Mouse (Mus musculus) neutrophil, adult 5-6 weeks (primary cell): Measurements from ENCODE around the gene Synpo2l. TPM values are rescaled to one million over a fixed set of nuclear protein-coding genes. Genes with fewer than 3 reads are reported as not detected.
"Not testable (repeated sequence)": the region's sequence is repeated elsewhere in the genome, so short reads cannot be mapped to it uniquely, and the experiment has no call there.

Experiments
- ATAC-seq: fragments of 151-379, 151-347 bp; 2 replicates; pipeline ENCODE4 v1.8.0; 2017; ENCODE audit warnings: mild to moderate bottlenecking, moderate TSS enrichment; ENCODE audit not compliant: insufficient number of reproducible peaks, poor library complexity, low FRiP score, severe bottlenecking; ENCODE audit errors: extremely low read depth
- total RNA-seq: library from RNA; stranded (forward); fragments of 200-1000 nt; gene quantifications from 2 replicates; pipeline ENCODE4 v1.2.3, GENCODE M21; 2017

The Synpo2l gene
- total RNA-seq = 0.12 TPM in 1 of 2 replicates, not detected in the other

DNA sequence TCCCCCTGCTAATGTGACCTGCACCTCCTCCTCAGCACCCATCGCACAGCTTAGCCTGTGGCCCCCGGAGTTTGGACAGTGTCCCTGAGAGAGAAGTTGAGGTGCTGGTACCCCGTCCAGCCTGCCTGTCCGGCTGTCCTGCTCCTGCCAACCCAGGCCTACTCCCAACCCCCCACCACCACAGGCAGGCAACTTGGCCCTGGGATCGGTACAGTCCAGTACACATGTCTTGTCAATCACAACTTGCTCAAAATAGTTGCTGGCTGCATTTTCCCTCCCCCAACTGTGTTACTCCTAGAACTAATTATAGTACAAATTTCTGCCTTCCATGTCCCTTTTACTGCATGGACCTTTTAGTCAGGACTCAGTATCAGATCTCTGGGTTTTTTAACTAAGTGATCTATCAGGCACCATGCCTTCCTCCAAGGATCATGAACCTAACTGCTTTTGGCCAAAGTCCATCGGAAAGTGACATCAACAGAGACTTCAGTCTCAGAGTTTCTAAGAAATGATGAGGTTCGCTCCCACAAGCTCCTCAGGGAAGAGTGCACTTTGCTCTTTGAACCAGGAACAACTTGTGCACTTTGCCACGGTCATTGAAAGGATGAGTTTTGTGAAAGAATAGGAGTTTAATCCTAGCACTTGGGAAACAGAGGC lies at the start of gene Synpo2l:
Gene Synpo2l (minus strand): TSS at position 201 of the 657 bp plus-strand sequence.
- ATAC-seq = no peak

DNA sequence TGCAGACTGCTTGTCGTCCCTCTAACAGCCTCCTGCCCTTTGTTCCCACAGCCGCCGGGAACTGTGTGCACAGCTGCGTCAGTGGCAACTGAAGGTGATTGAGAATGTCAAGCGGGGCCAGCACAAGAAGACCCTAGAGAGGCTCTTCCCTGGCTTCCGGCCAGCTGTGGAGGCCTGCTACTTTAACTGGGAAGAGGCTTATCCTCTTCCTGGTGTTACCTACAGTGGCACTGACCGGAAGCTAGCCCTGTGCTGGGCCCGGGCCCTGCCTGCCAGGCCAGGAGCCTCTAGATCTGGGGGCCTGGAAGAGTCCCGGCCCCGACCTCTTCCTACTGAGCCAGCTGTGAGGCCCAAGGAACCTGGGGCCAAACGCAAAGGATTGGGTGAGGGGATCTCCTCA lies 45.7 kb upstream of the Synpo2l start:
- ATAC-seq = no peak

DNA sequence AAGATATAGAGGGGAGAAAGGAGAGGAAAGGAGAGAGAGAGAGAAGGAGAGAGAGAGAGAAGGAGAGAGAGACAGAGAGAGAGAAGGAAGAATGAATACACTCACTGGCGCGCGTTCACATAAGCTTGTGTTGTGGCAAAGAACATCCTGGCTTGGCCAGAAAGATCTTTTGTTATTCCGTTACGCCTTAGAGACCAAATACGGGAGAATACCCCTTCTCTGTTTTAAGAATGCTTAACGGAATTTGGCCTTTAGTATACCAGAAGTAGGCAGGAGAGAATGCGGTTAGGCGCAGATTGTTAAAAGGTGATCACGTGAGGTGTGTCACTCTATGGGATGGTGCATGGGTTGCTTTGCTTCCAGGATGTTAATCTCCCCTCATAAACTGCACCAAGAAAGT lies 40.1 kb upstream of the Synpo2l start:
- no peak for ATAC-seq

- peak; percentile 80 for ATAC-seq
Measured at GRCm38 (mm10) chr14:20707201-20708190, 39.3 kb upstream of the Synpo2l start, which contains the start of gene Zswim8. Gene Zswim8 (plus strand): TSS chr14:20707552.

GRCm38 (mm10) chr14:20703461-20703860 lies 35.3 kb upstream of the Synpo2l start:
- ATAC-seq = not testable (repeated sequence)

DNA sequence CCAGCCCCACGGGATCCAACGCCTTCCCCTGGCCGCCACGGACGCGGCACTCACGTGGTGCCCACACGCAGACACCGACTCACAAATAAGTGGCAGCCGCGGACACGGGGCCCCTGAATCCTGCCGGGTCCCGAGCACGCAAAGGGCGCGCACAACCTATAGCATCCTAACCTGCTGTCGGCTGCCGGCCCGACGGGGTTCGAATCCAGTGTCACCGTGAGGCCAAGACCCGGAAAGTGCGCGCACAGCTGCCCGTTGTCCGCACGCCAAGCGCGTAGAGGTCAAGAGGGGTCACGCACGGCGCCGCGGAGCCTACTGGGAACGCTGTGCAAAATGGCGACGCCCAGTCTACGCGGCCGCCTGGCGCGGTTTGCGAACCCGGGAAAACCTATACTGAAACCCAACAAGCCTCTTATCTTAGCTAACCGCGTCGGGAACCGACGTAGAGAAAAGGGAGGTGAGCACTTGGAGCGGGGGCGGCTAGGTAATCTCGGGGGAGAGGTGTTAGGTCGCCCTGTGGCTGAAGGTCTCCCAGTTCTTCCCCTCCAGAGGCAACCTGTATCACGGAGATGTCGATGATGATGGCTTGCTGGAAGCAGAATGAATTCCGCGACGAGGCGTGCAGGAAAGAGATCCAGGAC lies 34.7 kb upstream of the Synpo2l start, which contains the start of gene Chchd1:
Gene Chchd1 (plus strand): TSS at position 266 of the 641 bp plus-strand sequence.
- ATAC-seq = peak; percentile 74

DNA sequence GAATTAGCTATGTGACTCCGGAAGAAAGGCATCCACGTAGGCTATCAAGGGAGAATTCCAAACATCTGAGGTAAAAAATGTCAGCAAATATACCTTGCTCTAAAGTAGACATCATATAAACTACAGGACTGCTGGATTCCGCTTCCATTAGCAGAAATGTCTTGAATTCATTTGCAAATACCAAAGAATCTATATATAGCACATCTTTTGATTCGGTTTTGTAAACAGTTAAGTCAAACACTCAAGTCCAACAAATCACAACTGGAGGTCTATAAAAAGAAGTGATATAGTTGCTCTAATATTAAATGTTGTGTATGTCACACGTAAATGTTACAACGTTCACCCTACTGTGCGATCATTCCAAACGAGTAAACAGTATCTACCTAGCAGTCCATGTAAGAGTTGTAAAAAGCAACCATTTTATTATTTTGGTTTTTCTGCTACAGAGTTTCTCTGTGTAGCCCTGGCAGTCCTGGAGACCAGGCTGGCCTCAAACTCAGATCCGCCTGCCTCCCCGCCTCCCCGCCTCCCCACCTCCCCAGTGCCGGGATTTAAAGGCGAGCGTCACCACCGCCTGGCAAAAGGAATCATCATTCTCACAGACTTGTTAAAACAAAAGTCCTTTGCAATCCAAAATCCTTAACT lies 34.1 kb upstream of the Synpo2l start:
- ATAC-seq = no peak

DNA sequence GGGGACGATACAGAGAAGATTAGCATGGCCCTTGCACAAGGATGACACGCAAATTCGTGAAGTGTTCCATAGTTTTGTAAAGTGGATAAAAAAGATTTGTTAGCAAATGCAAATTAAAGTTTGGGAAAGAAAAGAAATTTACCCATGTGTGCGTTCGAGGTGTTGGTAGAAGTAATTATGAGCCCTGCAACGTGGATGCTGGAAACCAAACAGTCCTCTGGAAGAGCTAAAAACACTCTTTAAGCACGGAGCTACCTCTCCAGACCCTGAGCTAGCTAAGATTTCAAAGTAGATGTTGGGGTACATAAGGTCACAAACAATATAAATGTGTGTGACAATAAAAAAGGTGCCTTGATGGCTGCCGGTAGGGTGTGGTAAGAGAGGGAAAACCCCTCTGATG lies 33.4 kb upstream of the Synpo2l start:
- no peak for ATAC-seq

- no peak for ATAC-seq
Measured at GRCm38 (mm10) chr14:20700362-20700761, 32.2 kb upstream of the Synpo2l start.

- ATAC-seq = no peak
Measured at GRCm38 (mm10) chr14:20698515-20698914, 30.4 kb upstream of the Synpo2l start.

- no peak for ATAC-seq
Measured at GRCm38 (mm10) chr14:20696986-20697385, 28.8 kb upstream of the Synpo2l start.

GRCm38 (mm10) chr14:20695761-20696520 lies 27.8 kb upstream of the Synpo2l start:
- no peak for ATAC-seq

- peak; percentile 55 for ATAC-seq
Measured at GRCm38 (mm10) chr14:20694884-20695760, 27.0 kb upstream of the Synpo2l start, which contains the start of gene Fut11. Gene Fut11 (plus strand): TSS chr14:20694968.

- ATAC-seq = no peak
Measured at GRCm38 (mm10) chr14:20694185-20694883, 26.2 kb upstream of the Synpo2l start.

- no peak for ATAC-seq
Measured at GRCm38 (mm10) chr14:20693589-20694101, 25.5 kb upstream of the Synpo2l start.

GRCm38 (mm10) chr14:20691772-20692171 lies 23.6 kb upstream of the Synpo2l start:
- no peak for ATAC-seq
